Mouse (Mus musculus): ENCODE data around the gene Tsc2. TPM values are rescaled to one million over a fixed set of nuclear protein-coding genes. Genes with fewer than 3 reads are reported as not detected.
A peak's percentile ranks its signal among the peaks of the same experiment; 100 is the strongest.

The Tsc2 gene
- polyA plus RNA-seq (2012; rRNA removed) = 152 and 174 TPM in 2 replicates

DNA sequence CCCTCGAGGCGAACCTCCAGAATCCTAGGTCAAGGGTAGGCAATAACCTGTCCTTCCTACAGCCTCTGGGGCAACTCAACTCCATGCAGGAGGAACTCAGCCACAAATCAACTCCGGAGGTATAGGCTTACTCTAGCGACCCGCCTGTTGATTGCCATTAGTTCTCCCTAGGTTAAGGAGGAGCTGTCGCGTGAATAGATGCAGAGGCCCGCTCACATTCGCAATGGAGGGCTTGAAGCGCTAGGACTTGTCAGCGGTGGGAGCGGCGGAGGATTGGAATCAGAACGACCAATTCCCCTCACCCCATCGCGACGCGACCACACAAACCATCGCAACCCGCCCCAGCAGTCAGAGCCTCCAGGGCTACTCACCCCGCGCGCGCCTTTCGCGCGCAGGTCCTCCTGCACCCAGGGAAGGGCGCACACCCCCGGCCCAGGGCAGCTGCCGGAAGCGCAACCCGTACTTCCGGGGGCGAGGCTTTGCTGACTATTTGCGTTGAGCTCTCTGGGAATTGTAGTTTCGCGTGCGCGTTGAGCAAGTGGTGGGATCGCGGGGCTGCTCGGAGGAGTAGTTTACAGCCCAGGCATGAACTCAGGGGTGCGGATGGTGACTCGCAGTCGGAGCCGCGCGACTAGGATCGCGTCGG lies at the start of gene Tsc2, which contains the start of gene Nthl1:
TSS of gene Tsc2 (minus strand) at position 464 of the 646 bp plus-strand sequence.
TSS of gene Nthl1 (plus strand) at position 514 of the 646 bp plus-strand sequence.
- Histone ChIP-seq H3K36me3 (ENCODE audit: control insufficient read depth, insufficient read depth, low read length) (no peaks in the 10 kb centered on the region), H3K27me3 (replicated peaks; ENCODE audit: control insufficient read depth, insufficient read depth, low read length) (no peaks in the 10 kb centered on the region), H3K4me1 (ENCODE audit: control insufficient read depth, insufficient read depth, low read length) (peaks cover 15% of the 10 kb centered on the region; the same call in 1 of the 2 replicates), H3K27ac (ENCODE audit: insufficient read depth, low read depth, low read length) (peak within 1 kb of the TSS; percentile 88), H3K4me3 (ENCODE audit: insufficient read depth, low read depth, low read length) (peak within 1 kb of the TSS; percentile 92)
- TF ChIP-seq POLR2A (IDR thresholded peaks at IDR 0.05; ENCODE audit: low read depth, low read length) = peak; percentile 75
- TF ChIP-seq CTCF (conservative IDR thresholded peaks at IDR 0.05; ENCODE audit: insufficient read depth, insufficient read length, low read depth, low read length) = no peak
- under 1% methylated on average over 51 of the region's 51 CpGs for WGBS
- peak; percentile 88 for DNase-seq

GRCm38 (mm10) chr17:24677500-24678080 lies 45.2 kb upstream of the Tsc2 start:
- 85% methylated on average over 24 of the region's 24 CpGs for WGBS
- TF ChIP-seq CTCF (conservative IDR thresholded peaks at IDR 0.05; ENCODE audit: insufficient read depth, insufficient read length, low read depth, low read length) = no peak
- TF ChIP-seq POLR2A (IDR thresholded peaks at IDR 0.05; ENCODE audit: low read depth, low read length) = no peak
- Histone ChIP-seq H3K27ac (ENCODE audit: insufficient read depth, low read depth, low read length) (no peak overlapping the region), H3K4me1 (ENCODE audit: control insufficient read depth, insufficient read depth, low read length) (no peaks in the 10 kb centered on the region), H3K4me3 (ENCODE audit: insufficient read depth, low read depth, low read length) (no peak overlapping the region), H3K27me3 (replicated peaks; ENCODE audit: control insufficient read depth, insufficient read depth, low read length) (no peaks in the 10 kb centered on the region), H3K36me3 (ENCODE audit: control insufficient read depth, insufficient read depth, low read length) (no peaks in the 10 kb centered on the region)
- no peak for DNase-seq

DNA sequence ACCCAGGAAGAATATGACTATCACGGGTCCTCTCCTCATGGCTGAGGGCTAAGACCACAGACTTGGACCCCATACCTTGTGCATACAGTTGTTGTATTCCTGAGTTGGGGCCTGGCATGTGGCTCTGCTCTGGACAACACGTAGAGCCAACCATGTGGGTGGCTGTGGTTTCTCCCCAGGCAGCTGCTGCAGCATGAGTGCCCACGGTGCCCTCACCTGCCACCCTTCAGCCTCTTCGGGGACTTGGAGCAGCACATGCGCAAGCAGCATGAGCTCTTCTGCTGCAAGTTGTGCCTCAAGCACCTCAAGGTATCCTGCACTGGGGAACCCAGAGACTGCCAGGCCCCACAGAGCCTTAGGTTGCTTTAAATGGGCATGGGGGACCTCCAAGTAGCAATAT lies 44.4 kb upstream of the Tsc2 start:
- peaks cover 3% of the 10 kb centered on the region; the same call in 1 of the 2 replicates for H3K4me1 ChIP-seq (ENCODE audit: control insufficient read depth, insufficient read depth, low read length)
- no peaks in the 10 kb centered on the region for H3K36me3 ChIP-seq (ENCODE audit: control insufficient read depth, insufficient read depth, low read length)
- H3K27ac ChIP-seq (ENCODE audit: insufficient read depth, low read depth, low read length) = no peak overlapping the region
- DNase-seq = no peak
- no peak for TF ChIP-seq POLR2A (IDR thresholded peaks at IDR 0.05; ENCODE audit: low read depth, low read length)
- TF ChIP-seq CTCF (conservative IDR thresholded peaks at IDR 0.05; ENCODE audit: insufficient read depth, insufficient read length, low read depth, low read length) = no peak
- 94% methylated on average over 5 of the region's 5 CpGs for WGBS
- H3K27me3 ChIP-seq (replicated peaks; ENCODE audit: control insufficient read depth, insufficient read depth, low read length) = no peaks in the 10 kb centered on the region
- no peak overlapping the region for H3K4me3 ChIP-seq (ENCODE audit: insufficient read depth, low read depth, low read length)

- H3K27me3 ChIP-seq (replicated peaks; ENCODE audit: control insufficient read depth, insufficient read depth, low read length) = no peaks in the 10 kb centered on the region
- H3K4me3 ChIP-seq (ENCODE audit: insufficient read depth, low read depth, low read length) = no peak overlapping the region
- H3K36me3 ChIP-seq (ENCODE audit: control insufficient read depth, insufficient read depth, low read length) = no peaks in the 10 kb centered on the region
- H3K27ac ChIP-seq (ENCODE audit: insufficient read depth, low read depth, low read length) = no peak overlapping the region
- peaks cover 8% of the 10 kb centered on the region for H3K4me1 ChIP-seq (ENCODE audit: control insufficient read depth, insufficient read depth, low read length)
- DNase-seq = peak; percentile 67
- 58% methylated on average over 2 of the region's 2 CpGs for WGBS
- TF ChIP-seq CTCF (conservative IDR thresholded peaks at IDR 0.05; ENCODE audit: insufficient read depth, insufficient read length, low read depth, low read length) (peak; percentile 66), POLR2A (IDR thresholded peaks at IDR 0.05; ENCODE audit: low read depth, low read length) (no peak)
Observed at GRCm38 (mm10) chr17:24676187-24676586, 43.8 kb upstream of the Tsc2 start.

DNA sequence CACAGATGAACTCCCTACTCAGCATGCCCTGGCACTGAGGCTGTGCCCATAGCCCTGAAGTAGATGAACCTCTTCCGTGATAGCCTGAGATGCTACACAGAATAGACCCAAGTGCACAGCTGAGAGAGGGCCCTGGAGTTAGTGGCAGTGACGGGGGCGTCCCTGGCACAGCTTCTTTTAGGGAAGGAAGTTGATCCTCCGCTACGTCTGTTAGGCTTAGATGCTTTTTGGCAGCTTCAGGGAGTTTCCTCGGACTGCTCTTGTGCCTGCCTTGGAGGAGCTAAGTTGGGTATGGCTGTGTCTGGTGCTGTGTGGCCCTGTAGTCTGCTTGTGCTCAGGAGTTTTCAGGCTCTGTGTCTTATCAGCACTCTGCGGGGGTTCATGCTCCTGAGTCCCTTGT lies 41.8 kb upstream of the Tsc2 start:
- no peak overlapping the region for H3K27ac ChIP-seq (ENCODE audit: insufficient read depth, low read depth, low read length)
- no peaks in the 10 kb centered on the region for H3K27me3 ChIP-seq (replicated peaks; ENCODE audit: control insufficient read depth, insufficient read depth, low read length)
- no peak overlapping the region for H3K4me3 ChIP-seq (ENCODE audit: insufficient read depth, low read depth, low read length)
- WGBS = 64% methylated on average over 7 of the region's 7 CpGs
- DNase-seq = no peak
- no peaks in the 10 kb centered on the region for H3K36me3 ChIP-seq (ENCODE audit: control insufficient read depth, insufficient read depth, low read length)
- peaks cover 14% of the 10 kb centered on the region for H3K4me1 ChIP-seq (ENCODE audit: control insufficient read depth, insufficient read depth, low read length)
- TF ChIP-seq POLR2A (IDR thresholded peaks at IDR 0.05; ENCODE audit: low read depth, low read length) (no peak), CTCF (conservative IDR thresholded peaks at IDR 0.05; ENCODE audit: insufficient read depth, insufficient read length, low read depth, low read length) (no peak)

DNA sequence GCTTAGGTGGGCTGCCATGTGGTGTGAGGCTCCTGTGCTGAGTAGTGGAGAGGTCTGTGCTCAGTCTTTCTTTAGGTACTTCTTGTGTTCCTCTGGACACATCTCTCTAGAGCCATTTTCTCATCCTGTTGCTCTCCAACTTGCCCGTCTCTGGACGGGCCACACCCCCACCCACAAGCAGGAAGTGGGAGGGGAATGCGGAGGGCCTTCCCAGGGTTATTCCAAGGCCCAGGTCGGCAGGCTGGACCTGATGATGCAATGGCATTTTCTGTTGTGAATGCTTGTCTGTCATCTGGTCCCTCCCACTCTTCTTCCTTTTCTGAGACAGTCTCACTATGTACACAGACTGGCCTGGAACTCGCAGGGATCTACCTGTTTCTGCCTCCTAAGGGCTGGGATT lies 39.7 kb upstream of the Tsc2 start:
- Histone ChIP-seq H3K27ac (ENCODE audit: insufficient read depth, low read depth, low read length) (no peak overlapping the region), H3K4me3 (ENCODE audit: insufficient read depth, low read depth, low read length) (no peak overlapping the region), H3K36me3 (ENCODE audit: control insufficient read depth, insufficient read depth, low read length) (no peaks in the 10 kb centered on the region), H3K4me1 (ENCODE audit: control insufficient read depth, insufficient read depth, low read length) (peaks cover 14% of the 10 kb centered on the region), H3K27me3 (replicated peaks; ENCODE audit: control insufficient read depth, insufficient read depth, low read length) (no peaks in the 10 kb centered on the region)
- TF ChIP-seq POLR2A (IDR thresholded peaks at IDR 0.05; ENCODE audit: low read depth, low read length) (no peak), CTCF (conservative IDR thresholded peaks at IDR 0.05; ENCODE audit: insufficient read depth, insufficient read length, low read depth, low read length) (no peak)
- WGBS = 13% methylated on average over 5 of the region's 5 CpGs
- peak; percentile 82 for DNase-seq

DNA sequence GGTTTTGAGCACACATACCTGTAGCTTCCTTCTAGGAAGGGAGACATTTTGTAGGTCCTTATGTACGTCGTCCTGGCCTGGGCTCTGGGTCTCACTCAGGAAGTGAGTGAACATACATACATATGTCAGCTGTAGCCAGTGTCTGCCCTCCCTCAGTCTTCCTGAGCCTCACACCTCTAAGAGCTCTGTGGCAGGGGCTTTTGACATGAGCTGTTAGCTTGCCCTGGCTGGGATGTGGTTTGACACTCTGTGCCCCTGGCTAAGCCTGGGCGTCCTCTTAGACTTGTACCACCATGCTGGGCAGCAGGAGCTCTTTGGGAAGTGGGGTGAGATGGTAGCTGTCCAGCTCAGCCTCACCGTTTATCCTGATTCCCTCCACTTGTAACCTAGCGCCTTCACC lies 38.9 kb upstream of the Tsc2 start:
- Histone ChIP-seq H3K4me3 (ENCODE audit: insufficient read depth, low read depth, low read length) (no peak overlapping the region), H3K27ac (ENCODE audit: insufficient read depth, low read depth, low read length) (no peak overlapping the region), H3K27me3 (replicated peaks; ENCODE audit: control insufficient read depth, insufficient read depth, low read length) (no peaks in the 10 kb centered on the region), H3K4me1 (ENCODE audit: control insufficient read depth, insufficient read depth, low read length) (peaks cover 14% of the 10 kb centered on the region), H3K36me3 (ENCODE audit: control insufficient read depth, insufficient read depth, low read length) (no peaks in the 10 kb centered on the region)
- WGBS = 54% methylated on average over 5 of the region's 5 CpGs
- no peak for TF ChIP-seq CTCF (conservative IDR thresholded peaks at IDR 0.05; ENCODE audit: insufficient read depth, insufficient read length, low read depth, low read length)
- no peak for TF ChIP-seq POLR2A (IDR thresholded peaks at IDR 0.05; ENCODE audit: low read depth, low read length)
- no peak for DNase-seq

Measured in kidney, adult 2 months (tissue).